Mouse (Mus musculus) midbrain, embryonic 14.5 days (tissue): ENCODE measurements at regions not wholly inside any gene's neighbourhood (a gene's known extent, or its start where the extent isn't known, plus 50 kb on each side); places are given as distances from the start of the nearest gene placed in this dataset.

Experiments
- ATAC-seq: fragments of 200-750 bp; cut with Nextera tagmentation; 2 replicates; pipeline ENCODE4 v1.8.0; 2017; ENCODE audit warnings: moderate number of reproducible peaks, moderate library complexity; ENCODE audit not compliant: low FRiP score, low TSS enrichment
- DNase-seq: peaks from one replicate; pipeline ENCODE4 v3.0.0-alpha.2; 2015
- H3K27ac ChIP-seq: fragments of 300-500 bp; sonication (generic); replicated peaks from 2 replicates; pipeline ENCODE4 v1.5.1; 2014; ENCODE audit warnings: mild to moderate bottlenecking, low read depth, low read length, moderate library complexity
- H3K27me3 ChIP-seq: fragments of 300-500 bp; sonication (generic); 2 replicates; pipeline ENCODE4 v1.6.1; 2014; ENCODE audit warnings: low read length, control low read depth, mixed read lengths; ENCODE audit not compliant: control insufficient read depth, insufficient read depth
- H3K36me3 ChIP-seq: fragments of 300-500 bp; sonication (generic); 2 replicates; pipeline ENCODE4 v1.6.1; 2014; ENCODE audit warnings: low read length, control low read depth; ENCODE audit not compliant: control insufficient read depth, insufficient read depth
- H3K4me1 ChIP-seq: fragments of 300-500 bp; sonication (generic); 2 replicates; pipeline ENCODE4 v1.6.1; 2014; ENCODE audit warnings: mild to moderate bottlenecking, antibody characterized with exemption, low read length, control low read depth; ENCODE audit not compliant: control insufficient read depth, insufficient read depth
- H3K4me2 ChIP-seq: fragments of 300-500 bp; sonication (generic); 2 replicates; pipeline ENCODE4 v1.6.1; 2014; ENCODE audit warnings: mild to moderate bottlenecking, low read length, moderate library complexity
- H3K4me3 ChIP-seq: fragments of 300-500 bp; sonication (generic); replicated peaks from 2 replicates; pipeline ENCODE4 v1.5.1; 2014; ENCODE audit warnings: low read depth, low read length
- H3K9ac ChIP-seq: fragments of 300-500 bp; sonication (generic); replicated peaks from 2 replicates; pipeline ENCODE4 v1.6.1; 2014; ENCODE audit warnings: mild to moderate bottlenecking, low read length, moderate library complexity
- H3K9me3 ChIP-seq: fragments of 300-500 bp; sonication (generic); 2 replicates; pipeline ENCODE4 v1.6.1; 2016; ENCODE audit warnings: low read length, control low read depth, mixed read lengths; ENCODE audit not compliant: control insufficient read depth
- WGBS: fragments of 180-500 bp; shearing (Covaris S2); extraction: QIAGEN DNeasy Blood & Tissue Kit; methylation state at CpG from one replicate; pipeline ENCODE4 v1.1.7; 2014; 5-methylcytosine and 5-hydroxymethylcytosine counted together

GRCm38 (mm10) chr19:49563612-49564256 lies 1114.7 kb downstream of the Sorcs1 start:
- Histone ChIP-seq H3K9me3 (no peaks in the 10 kb centered on the region), H3K9ac (no peak overlapping the region), H3K4me3 (no peak overlapping the region), H3K4me1 (no peaks in the 10 kb centered on the region), H3K27me3 (no peaks in the 10 kb centered on the region), H3K27ac (no peak overlapping the region), H3K36me3 (no peaks in the 10 kb centered on the region), H3K4me2 (no peak overlapping the region)
- DNase-seq: no peak
- WGBS: 74% methylated on average over 3 of the region's 3 CpGs
- ATAC-seq: no peak

- no peaks in the 10 kb centered on the region for H3K4me1 ChIP-seq
- 46% methylated on average over 13 of the region's 13 CpGs for WGBS
- no peak overlapping the region for H3K4me3 ChIP-seq
- H3K4me2 ChIP-seq: no peak overlapping the region
- no peaks in the 10 kb centered on the region for H3K9me3 ChIP-seq
- H3K27ac ChIP-seq: no peak overlapping the region
- ATAC-seq (no peak; the same call in 1 of the 2 replicates), DNase-seq (peak; percentile 85)
- H3K27me3 ChIP-seq: no peaks in the 10 kb centered on the region
- H3K9ac ChIP-seq: no peak overlapping the region
- H3K36me3 ChIP-seq: no peaks in the 10 kb centered on the region
These were observed 1138.7 kb downstream of the Sorcs1 start for GRCm38 (mm10) chr19:49539445-49540407.
